ENCODE assay signal across 17 mouse cellular contexts in genomic region chr3:137211667-137212066, GRCm38 (mm10).
DNase-seq lines count a peak whose midpoint lies in the region; ATAC-seq lines count a peak whose summit lies in the region.
"Had no signal": no experiment of that assay in that cellular context is flagged by ENCODE, and none has a peak within 500 bp of the region (broad histone marks: within the 10 kb centered on the region; RNA-seq: fewer than 3 reads in every experiment).

No protein-coding gene starts in this region.

- peak; percentile 28 to 54 for DNase-seq in right cerebral cortex, postnatal 10 days (ENCODE audit: low spot score in 2 of 2)
- DNase-seq in right cerebral cortex, postnatal 25 days = no peak
- peak; percentile 53 to 87 for DNase-seq in left cerebral cortex, adult 9 months (ENCODE audit: low spot score in 2 of 2)
- no peak for DNase-seq in c-Kit-positive CD71-positive TER-119-positive erythroid progenitor cells, embryonic 14.5 days (ENCODE audit: low spot score)
- no peak for DNase-seq in adrenal gland, postnatal 36 days
- DNase-seq: cerebellum, adult 9-11 months; gastrocnemius, adult 2 months; heart, postnatal 4 days; lung, postnatal 14 days; thymus, adult 18-20 months had no signal

- no peak overlapping the region for H3K4me2 ChIP-seq in hindbrain, embryonic 16.5 days (ENCODE audit: low read length)
- H3K4me2 ChIP-seq in hindbrain, embryonic 12.5 days (replicated peaks) = no peak overlapping the region
- H3K4me2 ChIP-seq: intestine, embryonic 15.5 days; limb, embryonic 12.5 days; liver, embryonic 15.5 days had no signal

- no peaks in the 10 kb centered on the region for H3K36me3 ChIP-seq in hindbrain, embryonic 16.5 days (ENCODE audit: control insufficient read depth, insufficient read depth, low read length)
- no peaks in the 10 kb centered on the region for H3K36me3 ChIP-seq in hindbrain, embryonic 12.5 days
- H3K36me3 ChIP-seq: intestine, embryonic 15.5 days; limb, embryonic 12.5 days; liver, embryonic 15.5 days had no signal

- no peaks in the 10 kb centered on the region for H3K4me1 ChIP-seq in hindbrain, embryonic 16.5 days (ENCODE audit: control insufficient read depth, insufficient read depth, low read depth, low read length)
- no peaks in the 10 kb centered on the region for H3K4me1 ChIP-seq in hindbrain, embryonic 12.5 days
- H3K4me1 ChIP-seq: intestine, embryonic 15.5 days; limb, embryonic 12.5 days; liver, embryonic 15.5 days had no signal

- H3K9me3 ChIP-seq in hindbrain, embryonic 16.5 days (ENCODE audit: control insufficient read depth, low read length) = no peaks in the 10 kb centered on the region
- no peaks in the 10 kb centered on the region for H3K9me3 ChIP-seq in hindbrain, embryonic 12.5 days (replicated peaks)
- H3K9me3 ChIP-seq: intestine, embryonic 15.5 days; limb, embryonic 12.5 days; liver, embryonic 15.5 days had no signal

- H3K9ac ChIP-seq in hindbrain, embryonic 16.5 days (ENCODE audit: low read depth, low read length) = no peak overlapping the region
- H3K9ac ChIP-seq in hindbrain, embryonic 12.5 days = no peak overlapping the region
- H3K9ac ChIP-seq: intestine, embryonic 15.5 days; limb, embryonic 12.5 days; liver, embryonic 15.5 days had no signal

- H3K4me3 ChIP-seq in hindbrain, embryonic 16.5 days (ENCODE audit: low read length) = no peak overlapping the region
- H3K4me3 ChIP-seq in hindbrain, embryonic 12.5 days = no peak overlapping the region
- H3K4me3 ChIP-seq: erythroblast, embryonic 14.5 days; gastrocnemius, adult 2 months; intestine, embryonic 15.5 days; limb, embryonic 12.5 days; liver, embryonic 15.5 days had no signal

- ATAC-seq in hindbrain, embryonic 16.5 days = peak; percentile 54; the same call in 1 of the 2 replicates
- no peak for ATAC-seq in hindbrain, embryonic 12.5 days (ENCODE audit: low FRiP score)
- ATAC-seq: intestine, embryonic 15.5 days had no signal

- no peaks in the 10 kb centered on the region for H3K27me3 ChIP-seq in hindbrain, embryonic 16.5 days (replicated peaks; ENCODE audit: control insufficient read depth, insufficient read depth, low read length)
- H3K27me3 ChIP-seq in hindbrain, embryonic 12.5 days = no peaks in the 10 kb centered on the region
- H3K27me3 ChIP-seq: intestine, embryonic 15.5 days; limb, embryonic 12.5 days; liver, embryonic 15.5 days had no signal

- 68% methylated on average over 3 of the region's 3 CpGs for WGBS in hindbrain, embryonic 16.5 days
- WGBS in hindbrain, embryonic 12.5 days = 76% methylated on average over 3 of the region's 3 CpGs

- no peak overlapping the region for H3K27ac ChIP-seq in hindbrain, embryonic 16.5 days (ENCODE audit: low read depth, low read length)
- H3K27ac ChIP-seq in hindbrain, embryonic 12.5 days = no peak overlapping the region
- H3K27ac ChIP-seq: gastrocnemius, adult 2 months; intestine, embryonic 15.5 days; kidney, postnatal 0 days; limb, embryonic 12.5 days; liver, embryonic 15.5 days had no signal

Comparison
In these comparisons a context has a peak if more than half of its experiments do, and no peak if none do; other contexts are left out.
1. DNase-seq: peak in right cerebral cortex, postnatal 10 days (2 of 2) and left cerebral cortex, adult 9 months (2 of 2); none in right cerebral cortex, postnatal 25 days (single experiment), c-Kit-positive CD71-positive TER-119-positive erythroid progenitor cells, embryonic 14.5 days (single experiment) and adrenal gland, postnatal 36 days (0 of 2).